Mouse (Mus musculus) adrenal gland, adult 8-10 months (tissue): ENCODE results near the gene Olfr374. TPM values are rescaled to one million over a fixed set of nuclear protein-coding genes. Genes with fewer than 3 reads are reported as not detected.
"Not testable (repeated sequence)": the region's sequence is repeated elsewhere in the genome, so short reads cannot be mapped to it uniquely, and the experiment has no call there.

Experiments used
- DNase-seq: peaks from one replicate; pipeline ENCODE4 v3.0.0; 2022
- total RNA-seq, 4 experiments: library from RNA; stranded (reverse); gene quantifications; 2 replicates each; pipeline ENCODE4 v1.2.4; 2022

Gene Olfr374
- total RNA-seq: not detected

- DNase-seq: no peak
Observed at GRCm38 (mm10) chr8:72106740-72107139, at the start of gene Olfr374. Olfr374 (plus strand) TSS chr8:72107040.

GRCm38 (mm10) chr8:72057643-72058042 is 49.2 kb upstream of the Olfr374 start:
- not testable (repeated sequence) for DNase-seq

GRCm38 (mm10) chr8:72066819-72067399 is 39.9 kb upstream of the Olfr374 start:
- DNase-seq: not testable (repeated sequence)

- not testable (repeated sequence) for DNase-seq
Observed at GRCm38 (mm10) chr8:72082877-72083276, 24.0 kb upstream of the Olfr374 start, which contains the start of gene Olfr373. Olfr373 (plus strand) TSS chr8:72083177.

GRCm38 (mm10) chr8:72084744-72085143 is 22.1 kb upstream of the Olfr374 start:
- no peak for DNase-seq

GRCm38 (mm10) chr8:72087611-72088010 is 19.2 kb upstream of the Olfr374 start:
- DNase-seq: not testable (repeated sequence)

GRCm38 (mm10) chr8:72096721-72097120 is 10.1 kb upstream of the Olfr374 start:
- not testable (repeated sequence) for DNase-seq

- peak; percentile 28 for DNase-seq
Observed at GRCm38 (mm10) chr8:72099377-72100103, 7.3 kb upstream of the Olfr374 start.

GRCm38 (mm10) chr8:72105165-72105564 is 1.7 kb upstream of the Olfr374 start:
- no peak for DNase-seq

- DNase-seq: no peak
Observed at GRCm38 (mm10) chr8:72110876-72111275, 4.0 kb downstream of the Olfr374 start.

- DNase-seq: no peak
Observed at GRCm38 (mm10) chr8:72112486-72112885, 5.6 kb downstream of the Olfr374 start.

- no peak for DNase-seq
Observed at GRCm38 (mm10) chr8:72115202-72115601, 8.4 kb downstream of the Olfr374 start.

- DNase-seq: no peak
Observed at GRCm38 (mm10) chr8:72118616-72119015, 11.8 kb downstream of the Olfr374 start.

- DNase-seq: not testable (repeated sequence)
Observed at GRCm38 (mm10) chr8:72121486-72121885, 14.6 kb downstream of the Olfr374 start.

GRCm38 (mm10) chr8:72121997-72122396 is 15.2 kb downstream of the Olfr374 start:
- DNase-seq: no peak

GRCm38 (mm10) chr8:72127834-72128233 is 21.0 kb downstream of the Olfr374 start:
- DNase-seq: no peak

- DNase-seq: peak; percentile 54
Observed at GRCm38 (mm10) chr8:72131251-72131650, 24.4 kb downstream of the Olfr374 start.

GRCm38 (mm10) chr8:72131901-72132300 is 25.1 kb downstream of the Olfr374 start:
- no peak for DNase-seq

- DNase-seq: no peak
Observed at GRCm38 (mm10) chr8:72132417-72132816, 25.6 kb downstream of the Olfr374 start.

- peak; percentile 74 for DNase-seq
Observed at GRCm38 (mm10) chr8:72132891-72133290, 26.1 kb downstream of the Olfr374 start.

- no peak for DNase-seq
Observed at GRCm38 (mm10) chr8:72133507-72133906, 26.7 kb downstream of the Olfr374 start.

- peak; percentile 54 for DNase-seq
Observed at GRCm38 (mm10) chr8:72134756-72135445, 28.1 kb downstream of the Olfr374 start, which contains the start of gene Tpm4. Tpm4 (plus strand) TSS chr8:72134975.
